Mouse (Mus musculus) liver, embryonic 14.5 days (tissue): ENCODE measurements around the gene Gm21190.
"Not testable (repeated sequence)": the region's sequence is repeated elsewhere in the genome, so short reads cannot be mapped to it uniquely, and the experiment has no call there.

Experiments
- CTCF ChIP-seq: IDR thresholded peaks from 2 replicates; pipeline ENCODE4 v1.5.1; 2016; ENCODE audit warnings: antibody characterized with exemption, low read depth, control low read depth
- EP300 ChIP-seq: IDR thresholded peaks from 2 replicates; pipeline ENCODE4 v1.6.1; 2016; ENCODE audit warnings: antibody characterized with exemption, low read depth

- not testable (repeated sequence) for TF ChIP-seq CTCF, EP300
Observed at GRCm38 (mm10) chr5:15577033-15577432, 48.0 kb upstream of the Gm21190 start, which contains the start of gene Gm21083.
